Mouse (Mus musculus) hindbrain, embryonic 12.5 days (tissue): ENCODE measurements around the gene Siva1. TPM values are rescaled to one million over a fixed set of nuclear protein-coding genes. Genes with fewer than 3 reads are reported as not detected.

ENCODE experiments used
- ATAC-seq: fragments of 200-750 bp; cut with Nextera tagmentation; 2 replicates; pipeline ENCODE4 v1.8.0; 2017; ENCODE audit warnings: moderate TSS enrichment; ENCODE audit not compliant: low FRiP score
- H3K27ac ChIP-seq: fragments of 300-500 bp; sonication (generic); 2 replicates; pipeline ENCODE4 v1.5.1; 2016; ENCODE audit warnings: mild to moderate bottlenecking
- H3K27me3 ChIP-seq: fragments of 300-500 bp; sonication (generic); 2 replicates; pipeline ENCODE4 v1.6.1; 2016; ENCODE audit warnings: mild to moderate bottlenecking
- H3K36me3 ChIP-seq: fragments of 300-500 bp; sonication (generic); 2 replicates; pipeline ENCODE4 v1.6.1; 2016; ENCODE audit warnings: mild to moderate bottlenecking
- H3K4me1 ChIP-seq: fragments of 300-500 bp; sonication (generic); 2 replicates; pipeline ENCODE4 v1.6.1; 2016
- H3K4me2 ChIP-seq: fragments of 300-500 bp; sonication (generic); replicated peaks from 2 replicates; pipeline ENCODE4 v1.6.1; 2016; ENCODE audit warnings: mild to moderate bottlenecking
- H3K4me3 ChIP-seq: fragments of 300-500 bp; sonication (generic); 2 replicates; pipeline ENCODE4 v1.5.1; 2016; ENCODE audit warnings: mild to moderate bottlenecking
- H3K9ac ChIP-seq: fragments of 300-500 bp; sonication (generic); 2 replicates; pipeline ENCODE4 v1.6.1; 2016; ENCODE audit warnings: mild to moderate bottlenecking, moderate library complexity
- H3K9me3 ChIP-seq: fragments of 300-500 bp; sonication (generic); replicated peaks from 2 replicates; pipeline ENCODE4 v1.6.1; 2016; ENCODE audit warnings: mild to moderate bottlenecking
- WGBS: fragments of 180-500 bp; shearing (Covaris S2); methylation state at CpG from one replicate; pipeline ENCODE4 v1.1.7; 2016; 5-methylcytosine and 5-hydroxymethylcytosine counted together
- polyA plus RNA-seq: library from polyadenylated mRNA; unstranded; fragments of >200 nt; fragmentation: Nextera tagmentation; extraction: Ambion mirVana; gene quantifications from 2 replicates; pipeline ENCODE4 v1.2.1, GENCODE M21; 2016

Gene Siva1
- 100 and 124 TPM in 2 replicates for polyA plus RNA-seq

DNA sequence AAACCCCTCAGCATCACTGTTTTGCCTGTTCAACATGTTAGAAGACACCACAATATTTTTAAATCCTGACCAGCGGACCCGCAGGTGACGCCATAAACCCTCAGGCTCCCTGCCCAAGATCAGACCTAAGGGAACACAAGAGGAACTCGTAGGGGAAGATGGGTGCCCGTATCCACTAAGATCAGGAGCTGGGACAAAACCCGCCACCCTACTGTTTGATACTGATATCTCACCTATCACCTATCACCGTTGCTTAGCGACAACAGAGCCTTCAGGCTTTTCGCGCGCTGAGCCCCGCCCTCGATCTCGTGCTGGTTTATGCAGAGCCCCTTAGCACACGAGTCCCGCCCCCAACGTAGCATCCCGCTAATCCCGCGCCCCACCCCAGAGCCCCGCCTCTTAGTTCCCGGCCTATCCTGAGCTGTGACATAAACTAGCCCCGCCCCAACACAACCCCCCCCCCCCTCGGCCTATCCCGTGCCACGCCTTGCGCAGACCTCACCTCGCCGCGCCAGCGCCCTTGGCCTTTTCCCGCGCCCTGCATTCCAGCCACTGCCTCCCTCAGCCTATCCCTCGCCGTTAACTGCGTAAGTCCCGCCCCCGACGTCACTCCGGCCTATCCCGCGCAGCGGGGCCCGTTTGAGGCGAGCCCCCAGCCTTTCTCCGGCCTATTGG lies at the start of gene Siva1:
Gene Siva1 (plus strand): TSS at position 500 of the 675 bp plus-strand sequence.
- WGBS, result 3% methylated on average over 35 of the region's 46 CpGs

DNA sequence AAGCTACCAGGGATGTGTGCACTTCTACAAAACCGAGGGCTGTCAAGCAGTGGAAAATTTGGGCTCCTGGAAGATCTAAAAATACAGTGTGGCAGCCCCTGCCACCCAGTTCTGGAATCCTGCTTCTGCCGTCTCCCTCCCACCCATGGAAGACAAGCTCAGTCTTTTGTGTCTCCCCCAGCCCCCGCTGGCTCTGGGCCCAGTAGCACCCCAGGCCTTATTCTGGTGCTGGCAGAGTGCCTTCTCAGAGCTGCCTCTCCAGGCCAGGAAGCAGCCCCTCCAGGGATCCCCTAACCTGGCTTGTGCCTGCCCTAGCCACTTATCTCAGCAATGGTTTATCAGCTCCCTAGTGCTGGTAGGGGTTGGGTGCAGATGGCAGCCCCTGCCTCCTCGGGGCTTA lies 49.5 kb upstream of the Siva1 start:
- H3K36me3 ChIP-seq, result no peaks in the 10 kb centered on the region
- peak overlapping the region; percentile 19; the same call in 1 of the 2 replicates for H3K27ac ChIP-seq
- no peak overlapping the region for H3K9ac ChIP-seq
- peaks cover 16% of the 10 kb centered on the region for H3K4me1 ChIP-seq
- peaks cover 25% of the 10 kb centered on the region for H3K27me3 ChIP-seq
- H3K9me3 ChIP-seq, result no peaks in the 10 kb centered on the region
- H3K4me3 ChIP-seq, result no peak overlapping the region
- 48% methylated on average over 4 of the region's 4 CpGs for WGBS
- no peak overlapping the region for H3K4me2 ChIP-seq
- ATAC-seq, result no peak

More for the DNA sequence above, at the start of gene Siva1:
- Histone ChIP-seq H3K4me3 (peak within 1 kb of the TSS; percentile 73), H3K36me3 (peaks cover 19% of the 10 kb centered on the region), H3K4me2 (peak within 1 kb of the TSS; percentile 65), H3K4me1 (peaks cover 17% of the 10 kb centered on the region), H3K9ac (peak within 1 kb of the TSS; percentile 85), H3K27ac (peak within 1 kb of the TSS; percentile 83), H3K9me3 (no peaks in the 10 kb centered on the region), H3K27me3 (no peaks in the 10 kb centered on the region)
- peak; percentile 98 for ATAC-seq

DNA sequence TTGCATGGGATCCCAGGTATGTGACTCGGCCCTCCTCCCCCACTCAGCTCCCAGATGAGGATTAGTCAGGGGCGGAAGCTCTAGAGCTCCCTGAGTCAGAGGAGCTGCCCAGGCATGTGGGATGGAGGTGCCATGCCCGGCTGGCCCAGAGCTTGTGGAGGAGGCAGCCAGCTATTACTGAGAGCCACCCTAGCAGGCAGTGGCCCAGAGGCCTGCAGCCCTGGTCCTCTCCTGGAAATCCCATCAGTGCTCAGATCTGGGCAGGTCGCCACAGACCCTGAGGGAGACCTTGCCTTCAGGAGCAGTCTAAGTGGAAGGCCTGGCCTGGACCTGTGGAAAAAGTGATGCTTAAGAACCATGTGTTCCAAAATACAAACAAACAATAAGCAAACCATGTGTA lies 48.9 kb upstream of the Siva1 start:
- H3K4me1 ChIP-seq, result peaks cover 16% of the 10 kb centered on the region
- ATAC-seq, result no peak
- peaks cover 19% of the 10 kb centered on the region for H3K27me3 ChIP-seq
- H3K9ac ChIP-seq, result no peak overlapping the region
- no peak overlapping the region for H3K4me2 ChIP-seq
- no peaks in the 10 kb centered on the region for H3K9me3 ChIP-seq
- H3K4me3 ChIP-seq, result no peak overlapping the region
- 83% methylated on average over 4 of the region's 4 CpGs for WGBS
- no peak overlapping the region; the same call in 1 of the 2 replicates for H3K27ac ChIP-seq
- H3K36me3 ChIP-seq, result no peaks in the 10 kb centered on the region

DNA sequence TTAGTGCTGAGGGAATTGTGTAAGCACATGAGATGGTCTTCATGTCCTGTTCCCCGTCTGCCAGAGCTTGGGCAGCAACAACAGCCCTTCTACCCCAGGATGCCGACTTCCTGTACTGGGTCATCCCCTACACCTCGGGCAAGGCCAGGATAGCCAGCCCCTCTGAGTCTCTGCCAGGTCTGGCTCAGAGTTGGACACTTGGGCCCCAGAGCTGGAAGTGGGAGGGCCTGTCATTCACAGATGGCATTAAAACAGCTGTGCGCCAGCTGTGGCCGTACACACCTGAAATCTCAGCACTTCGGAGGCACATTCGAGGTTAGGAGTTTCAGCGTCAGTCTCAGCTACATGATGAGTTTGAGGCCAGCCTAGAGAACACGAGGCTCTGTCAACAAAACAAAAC lies 48.0 kb upstream of the Siva1 start:
- WGBS, result 69% methylated on average over 9 of the region's 9 CpGs

DNA sequence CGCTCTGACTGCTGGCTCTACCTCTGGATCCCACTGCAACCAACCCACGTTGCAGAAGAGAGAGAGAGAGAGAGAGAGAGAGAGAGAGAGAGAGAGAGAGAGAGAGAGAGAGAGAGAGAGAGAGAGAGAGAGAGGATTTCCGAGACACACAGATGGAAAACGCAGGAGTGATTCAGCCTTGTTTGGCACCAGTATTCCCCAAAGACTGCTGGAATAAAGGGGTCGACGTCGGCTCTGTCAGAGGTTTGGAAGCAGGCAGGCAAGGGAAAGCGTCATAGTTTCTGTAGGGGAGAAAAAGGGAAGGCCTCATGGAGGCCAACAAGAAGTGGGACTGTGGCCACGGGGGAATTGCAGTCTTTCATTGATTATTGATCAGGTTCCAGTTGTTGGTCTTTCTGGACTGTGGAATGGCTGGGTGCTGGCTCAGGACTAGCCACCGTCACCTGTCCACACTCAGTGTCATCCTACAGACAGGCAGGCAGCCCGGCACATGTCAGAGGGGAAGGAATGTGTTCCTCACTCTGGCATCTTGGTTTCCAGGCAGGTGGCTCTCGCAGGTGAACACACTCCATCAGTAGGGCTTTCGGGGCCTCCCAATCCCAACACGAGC lies 47.5 kb upstream of the Siva1 start:
- Histone ChIP-seq H3K4me1 (peaks cover 16% of the 10 kb centered on the region), H3K4me3 (no peak overlapping the region), H3K27me3 (peaks cover 12% of the 10 kb centered on the region; the same call in 1 of the 2 replicates), H3K36me3 (no peaks in the 10 kb centered on the region), H3K9ac (no peak overlapping the region), H3K9me3 (no peaks in the 10 kb centered on the region), H3K4me2 (no peak overlapping the region), H3K27ac (no peak overlapping the region)
- WGBS, result 71% methylated on average over 14 of the region's 14 CpGs
- no peak for ATAC-seq

More for the DNA sequence above, 48.0 kb upstream of the Siva1 start:
- Histone ChIP-seq H3K36me3 (no peaks in the 10 kb centered on the region), H3K4me2 (no peak overlapping the region), H3K9me3 (no peaks in the 10 kb centered on the region), H3K4me1 (peaks cover 16% of the 10 kb centered on the region), H3K4me3 (no peak overlapping the region), H3K27ac (no peak overlapping the region), H3K27me3 (peaks cover 12% of the 10 kb centered on the region; the same call in 1 of the 2 replicates), H3K9ac (no peak overlapping the region)
- no peak for ATAC-seq

DNA sequence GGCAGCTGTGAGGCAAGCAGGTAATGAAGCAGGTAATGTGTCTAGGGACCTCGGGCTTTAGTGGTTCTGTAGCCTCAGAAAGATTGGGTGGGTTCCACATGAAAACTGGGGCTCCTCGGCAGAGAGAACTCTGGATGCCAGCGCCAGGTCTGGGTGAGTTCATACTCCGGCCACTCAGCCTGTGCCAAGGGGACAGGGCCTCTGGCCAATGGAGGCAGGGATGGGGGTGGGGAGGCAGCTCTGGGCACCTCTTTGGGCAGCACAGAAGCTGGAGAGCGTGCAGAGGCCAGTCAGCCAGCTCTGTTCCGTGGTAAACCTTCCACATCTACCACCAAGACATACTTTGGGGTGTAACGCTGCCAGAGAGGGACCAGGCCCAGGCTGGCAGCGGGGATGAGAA lies 46.9 kb upstream of the Siva1 start:
- Histone ChIP-seq H3K27me3 (peaks cover 9% of the 10 kb centered on the region; the same call in 1 of the 2 replicates), H3K9me3 (no peaks in the 10 kb centered on the region), H3K4me2 (no peak overlapping the region), H3K27ac (no peak overlapping the region), H3K4me3 (no peak overlapping the region), H3K9ac (no peak overlapping the region), H3K4me1 (peaks cover 16% of the 10 kb centered on the region), H3K36me3 (no peaks in the 10 kb centered on the region)
- ATAC-seq, result no peak
- 90% methylated on average over 8 of the region's 8 CpGs for WGBS

DNA sequence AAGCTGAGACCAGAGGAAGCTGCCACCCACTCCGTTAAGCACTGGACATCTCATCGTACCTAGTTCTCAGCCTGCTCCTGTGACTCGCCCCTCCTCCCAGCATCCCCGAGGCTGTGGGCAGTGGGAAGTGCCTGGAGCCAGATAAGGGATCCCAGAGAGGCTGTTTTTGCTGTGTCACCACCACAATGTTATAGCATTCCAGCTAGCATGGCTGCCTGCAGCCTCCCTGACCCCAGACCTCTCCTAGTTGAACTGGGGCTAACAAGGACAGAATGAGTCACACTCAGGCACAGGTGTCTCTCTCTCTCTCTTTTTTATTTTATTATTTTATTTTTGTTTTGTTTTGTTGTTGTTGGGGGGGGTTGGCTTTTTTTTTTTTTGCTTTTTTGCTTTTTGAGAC lies 45.3 kb upstream of the Siva1 start:
- Histone ChIP-seq H3K4me3 (no peak overlapping the region), H3K4me1 (peaks cover 15% of the 10 kb centered on the region), H3K36me3 (no peaks in the 10 kb centered on the region), H3K27ac (no peak overlapping the region), H3K27me3 (peaks cover 6% of the 10 kb centered on the region; the same call in 1 of the 2 replicates), H3K9me3 (no peaks in the 10 kb centered on the region), H3K9ac (no peak overlapping the region), H3K4me2 (no peak overlapping the region)
- no peak for ATAC-seq
- 41% methylated on average over 4 of the region's 4 CpGs for WGBS

DNA sequence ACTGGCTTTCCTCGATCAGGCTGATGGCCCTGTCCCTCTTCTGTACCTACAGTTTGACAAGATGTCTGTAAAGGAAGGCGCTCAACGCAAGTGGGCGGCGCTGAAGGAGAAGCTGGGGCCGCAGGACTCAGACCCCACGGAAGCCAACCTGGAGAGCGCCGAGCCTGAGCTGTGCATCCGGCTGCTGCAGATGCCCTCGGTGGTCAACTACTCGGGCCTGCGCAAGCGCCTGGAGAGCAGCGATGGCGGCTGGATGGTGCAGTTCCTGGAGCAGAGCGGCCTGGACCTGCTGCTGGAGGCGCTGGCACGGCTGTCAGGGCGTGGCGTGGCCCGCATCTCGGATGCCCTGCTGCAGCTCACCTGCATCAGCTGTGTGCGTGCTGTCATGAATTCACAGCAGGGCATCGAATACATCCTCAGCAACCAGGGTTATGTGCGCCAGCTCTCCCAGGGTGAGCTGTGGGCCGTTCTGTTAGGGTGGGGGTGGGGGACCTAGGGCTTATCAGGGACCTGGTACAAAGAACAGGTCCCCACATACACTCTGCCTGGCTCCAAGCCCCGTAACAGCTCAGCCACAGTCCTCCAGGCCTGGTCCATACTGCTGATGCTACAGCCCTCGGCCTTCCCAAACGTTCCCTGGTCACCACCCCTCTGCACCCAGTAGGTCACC lies 44.4 kb upstream of the Siva1 start:
- no peak overlapping the region for H3K9ac ChIP-seq
- no peaks in the 10 kb centered on the region for H3K9me3 ChIP-seq
- no peak overlapping the region for H3K27ac ChIP-seq
- H3K36me3 ChIP-seq, result no peaks in the 10 kb centered on the region
- H3K4me1 ChIP-seq, result peaks cover 13% of the 10 kb centered on the region
- H3K4me3 ChIP-seq, result no peak overlapping the region
- WGBS, result 79% methylated on average over 30 of the region's 30 CpGs
- H3K4me2 ChIP-seq, result no peak overlapping the region
- ATAC-seq, result no peak
- H3K27me3 ChIP-seq, result peaks cover 6% of the 10 kb centered on the region; the same call in 1 of the 2 replicates

DNA sequence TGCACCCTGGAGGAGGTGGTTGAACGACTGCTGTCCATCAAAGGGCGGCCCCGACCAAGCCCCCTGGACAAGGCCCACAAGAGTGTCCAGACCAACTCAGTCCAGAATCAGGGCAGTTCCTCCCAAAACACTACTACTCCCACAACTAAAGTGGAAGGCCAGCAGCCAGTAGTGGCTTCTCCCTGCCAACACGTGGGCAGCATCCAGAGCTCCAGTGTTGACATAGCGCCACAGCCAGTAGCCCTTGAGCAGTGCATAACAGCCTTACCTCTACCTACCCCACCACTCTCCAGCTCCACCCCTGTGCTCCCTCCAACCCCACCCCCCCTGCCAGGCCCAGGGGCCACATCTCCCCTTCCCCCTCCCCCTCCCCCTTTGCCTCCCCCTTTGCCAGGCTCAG lies 40.5 kb upstream of the Siva1 start:
- H3K27me3 ChIP-seq, result no peaks in the 10 kb centered on the region; the same call in 1 of the 2 replicates
- H3K36me3 ChIP-seq, result no peaks in the 10 kb centered on the region
- no peak overlapping the region for H3K4me2 ChIP-seq
- no peak overlapping the region for H3K9ac ChIP-seq
- H3K9me3 ChIP-seq, result no peaks in the 10 kb centered on the region
- no peak for ATAC-seq
- H3K4me3 ChIP-seq, result no peak overlapping the region
- H3K4me1 ChIP-seq, result peaks cover 10% of the 10 kb centered on the region
- no peak overlapping the region for H3K27ac ChIP-seq
- 86% methylated on average over 5 of the region's 5 CpGs for WGBS

DNA sequence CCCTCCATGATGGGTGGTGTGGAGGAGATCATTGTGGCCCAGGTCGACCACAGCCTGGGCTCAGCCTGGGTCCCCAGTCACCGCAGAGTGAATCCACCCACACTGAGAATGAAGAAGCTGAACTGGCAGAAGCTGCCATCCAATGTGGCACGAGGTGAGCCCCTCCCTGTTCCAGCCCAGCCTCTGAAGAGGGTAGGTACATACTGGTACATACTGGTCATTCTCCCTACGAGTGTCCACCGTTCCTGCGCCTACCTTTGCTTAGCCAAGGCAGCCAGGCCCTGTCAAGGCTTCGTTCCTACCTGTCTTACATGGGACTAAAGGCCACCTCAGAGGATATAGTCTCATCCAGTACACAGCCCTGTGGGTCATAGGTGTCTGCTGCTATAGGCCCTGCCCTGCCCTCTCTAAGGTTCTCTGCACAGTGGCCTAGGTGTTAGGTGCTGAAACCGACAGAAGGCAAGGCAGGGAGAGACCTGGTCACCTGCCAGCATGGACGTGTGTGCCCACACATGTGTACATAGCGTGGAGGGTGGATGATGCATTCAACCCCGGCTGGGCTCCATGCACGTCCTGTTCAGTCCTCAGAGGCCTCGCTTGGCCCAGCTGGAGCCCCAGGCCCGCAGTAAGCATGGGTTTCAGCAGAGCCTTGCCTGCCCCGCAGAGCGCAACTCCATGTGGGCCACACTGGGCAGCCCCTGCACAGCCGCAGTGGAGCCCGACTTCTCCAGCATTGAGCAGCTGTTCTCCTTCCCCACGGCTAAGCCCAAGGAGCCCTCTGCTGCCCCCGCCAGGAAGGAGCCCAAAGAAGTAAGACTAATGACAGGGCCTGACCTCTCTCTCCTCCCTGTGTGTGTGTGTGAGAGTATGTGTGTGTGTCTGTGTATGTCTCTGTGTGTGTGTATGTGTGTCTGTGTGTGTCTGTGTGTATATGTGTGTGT lies 39.5 kb upstream of the Siva1 start:
- Histone ChIP-seq H3K27ac (no peak overlapping the region), H3K4me3 (no peak overlapping the region)
- 60% methylated on average over 20 of the region's 20 CpGs for WGBS

DNA sequence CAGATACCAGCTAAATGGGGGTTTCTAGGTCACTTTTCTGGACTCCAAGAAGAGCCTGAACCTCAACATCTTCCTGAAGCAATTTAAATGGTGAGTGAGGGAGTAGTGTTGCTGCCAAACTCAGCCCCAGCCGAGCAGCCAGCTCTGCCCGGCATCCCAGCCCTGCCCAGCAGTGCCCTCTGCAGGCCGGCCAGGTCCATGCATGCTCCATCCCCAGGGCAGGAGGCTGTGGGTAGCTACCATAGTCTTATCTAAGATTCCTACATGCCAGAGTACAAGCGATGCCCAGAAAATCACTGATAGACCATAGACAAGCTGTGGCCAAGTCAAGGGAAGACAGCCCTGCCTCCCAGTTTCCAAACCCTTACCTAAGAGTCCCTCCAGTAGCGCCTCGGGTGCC lies 38.7 kb upstream of the Siva1 start:
- peak; percentile 46; the same call in 1 of the 2 replicates for ATAC-seq
- H3K36me3 ChIP-seq, result no peaks in the 10 kb centered on the region
- H3K4me3 ChIP-seq, result no peak overlapping the region
- no peak overlapping the region for H3K27ac ChIP-seq
- H3K4me2 ChIP-seq, result no peak overlapping the region
- no peaks in the 10 kb centered on the region for H3K27me3 ChIP-seq
- H3K9ac ChIP-seq, result no peak overlapping the region
- peaks cover 10% of the 10 kb centered on the region for H3K4me1 ChIP-seq
- WGBS, result 48% methylated on average over 6 of the region's 6 CpGs
- H3K9me3 ChIP-seq, result no peaks in the 10 kb centered on the region

More for the DNA sequence above, 39.5 kb upstream of the Siva1 start:
- Histone ChIP-seq H3K4me1 (peaks cover 10% of the 10 kb centered on the region), H3K27me3 (no peaks in the 10 kb centered on the region), H3K9ac (no peak overlapping the region), H3K9me3 (no peaks in the 10 kb centered on the region), H3K4me2 (no peak overlapping the region), H3K36me3 (no peaks in the 10 kb centered on the region)
- peak; percentile 59 for ATAC-seq
